Mouse (Mus musculus) hindbrain, embryonic 12.5 days (tissue): ENCODE measurements around the gene Sumf2. TPM values are rescaled to one million over a fixed set of nuclear protein-coding genes. Genes with fewer than 3 reads are reported as not detected.

Source experiments
- ATAC-seq: fragments of 200-750 bp; cut with Nextera tagmentation; 2 replicates; pipeline ENCODE4 v1.8.0; 2017; ENCODE audit warnings: moderate TSS enrichment; ENCODE audit not compliant: low FRiP score
- H3K27ac ChIP-seq: fragments of 300-500 bp; sonication (generic); 2 replicates; pipeline ENCODE4 v1.5.1; 2016; ENCODE audit warnings: mild to moderate bottlenecking
- H3K27me3 ChIP-seq: fragments of 300-500 bp; sonication (generic); 2 replicates; pipeline ENCODE4 v1.6.1; 2016; ENCODE audit warnings: mild to moderate bottlenecking
- H3K36me3 ChIP-seq: fragments of 300-500 bp; sonication (generic); 2 replicates; pipeline ENCODE4 v1.6.1; 2016; ENCODE audit warnings: mild to moderate bottlenecking
- H3K4me1 ChIP-seq: fragments of 300-500 bp; sonication (generic); 2 replicates; pipeline ENCODE4 v1.6.1; 2016
- H3K4me2 ChIP-seq: fragments of 300-500 bp; sonication (generic); replicated peaks from 2 replicates; pipeline ENCODE4 v1.6.1; 2016; ENCODE audit warnings: mild to moderate bottlenecking
- H3K4me3 ChIP-seq: fragments of 300-500 bp; sonication (generic); 2 replicates; pipeline ENCODE4 v1.5.1; 2016; ENCODE audit warnings: mild to moderate bottlenecking
- H3K9ac ChIP-seq: fragments of 300-500 bp; sonication (generic); 2 replicates; pipeline ENCODE4 v1.6.1; 2016; ENCODE audit warnings: mild to moderate bottlenecking, moderate library complexity
- H3K9me3 ChIP-seq: fragments of 300-500 bp; sonication (generic); replicated peaks from 2 replicates; pipeline ENCODE4 v1.6.1; 2016; ENCODE audit warnings: mild to moderate bottlenecking
- WGBS: fragments of 180-500 bp; shearing (Covaris S2); methylation state at CpG from one replicate; pipeline ENCODE4 v1.1.7; 2016; 5-methylcytosine and 5-hydroxymethylcytosine counted together
- polyA plus RNA-seq: library from polyadenylated mRNA; unstranded; fragments of >200 nt; fragmentation: Nextera tagmentation; extraction: Ambion mirVana; gene quantifications from 2 replicates; pipeline ENCODE4 v1.2.1, GENCODE M21; 2016

Sumf2 gene
- polyA plus RNA-seq, 1 experiment from 2014 or later, result 56.8 TPM

- H3K4me2 ChIP-seq, result 0 out of 2 replicates have a peak overlapping the region, but pooled peaks have one; percentile 78
- no peak overlapping the region for H3K4me3 ChIP-seq
- ATAC-seq, result no peak
- H3K9ac ChIP-seq, result no peak overlapping the region
- no peaks in the 10 kb centered on the region for H3K36me3 ChIP-seq
- no peaks in the 10 kb centered on the region for H3K9me3 ChIP-seq
- H3K27me3 ChIP-seq, result no peaks in the 10 kb centered on the region
- 82% methylated on average over 7 of the region's 7 CpGs for WGBS
- H3K4me1 ChIP-seq, result peaks cover 5% of the 10 kb centered on the region; the same call in 1 of the 2 replicates
- no peak overlapping the region for H3K27ac ChIP-seq
These were observed 62.8 kb downstream of the Sumf2 start for GRCm38 (mm10) chr5:129909591-129909990.

Other genes starting within 250 kb of the Sumf2 start
- gene Zfp11, start 176.9 kb upstream of the Sumf2 start, polyA plus RNA-seq, result 5.8 and 6.5 TPM in 2 replicates
- not detected in 2 replicates for gene Sept14, start 138.5 kb upstream of the Sumf2 start, polyA plus RNA-seq
- gene Mrps17, start 131.5 kb upstream of the Sumf2 start, polyA plus RNA-seq, result 149 and 151 TPM in 2 replicates
- 81.7 and 94.6 TPM in 2 replicates for gene Nipsnap2, start 121.9 kb upstream of the Sumf2 start, polyA plus RNA-seq
- 35.3 and 36.4 TPM in 2 replicates for gene Psph, start 59.5 kb upstream of the Sumf2 start, polyA plus RNA-seq
- gene Chchd2, start 40.5 kb downstream of the Sumf2 start, polyA plus RNA-seq, result 714 and 768 TPM in 2 replicates
- gene Zbed5, start 48.7 kb downstream of the Sumf2 start, polyA plus RNA-seq, result 10.9 and 12.4 TPM in 2 replicates
- 0.34 and 0.46 TPM in 2 replicates for gene Phkg1, start 51.6 kb downstream of the Sumf2 start, polyA plus RNA-seq
- 4.7 and 6.6 TPM in 2 replicates for gene Nupr1l, start 61.6 kb downstream of the Sumf2 start, polyA plus RNA-seq
- gene Vkorc1l1, start 95.0 kb downstream of the Sumf2 start, polyA plus RNA-seq, result 40.9 and 42.4 TPM in 2 replicates
- gene Gusb, start 156.1 kb downstream of the Sumf2 start, polyA plus RNA-seq, result 31.4 and 31.5 TPM in 2 replicates
- gene Asl, start 182.3 kb downstream of the Sumf2 start, polyA plus RNA-seq, result 23.5 and 34.7 TPM in 2 replicates
- 53.3 and 56.0 TPM in 2 replicates for gene Crcp, start 182.3 kb downstream of the Sumf2 start, polyA plus RNA-seq
- gene Tpst1, start 226.3 kb downstream of the Sumf2 start, polyA plus RNA-seq, result 57.0 and 62.9 TPM in 2 replicates